Mouse (Mus musculus) bone marrow macrophage, adult 2 months (primary cell): ENCODE measurements around the gene Zfp110.
"Not testable (repeated sequence)": the region's sequence is repeated elsewhere in the genome, so short reads cannot be mapped to it uniquely, and the experiment has no call there.

Experiments
- CTCF ChIP-seq: IDR thresholded peaks from 2 replicates; pipeline ENCODE4 v1.5.1; 2012; ENCODE audit warnings: low read depth, mild to moderate bottlenecking, low read length, moderate library complexity
- POLR2A ChIP-seq: IDR thresholded peaks from 2 replicates; pipeline ENCODE4 v1.6.1; 2012; ENCODE audit warnings: mild to moderate bottlenecking, low read depth, low read length, borderline replicate concordance

DNA sequence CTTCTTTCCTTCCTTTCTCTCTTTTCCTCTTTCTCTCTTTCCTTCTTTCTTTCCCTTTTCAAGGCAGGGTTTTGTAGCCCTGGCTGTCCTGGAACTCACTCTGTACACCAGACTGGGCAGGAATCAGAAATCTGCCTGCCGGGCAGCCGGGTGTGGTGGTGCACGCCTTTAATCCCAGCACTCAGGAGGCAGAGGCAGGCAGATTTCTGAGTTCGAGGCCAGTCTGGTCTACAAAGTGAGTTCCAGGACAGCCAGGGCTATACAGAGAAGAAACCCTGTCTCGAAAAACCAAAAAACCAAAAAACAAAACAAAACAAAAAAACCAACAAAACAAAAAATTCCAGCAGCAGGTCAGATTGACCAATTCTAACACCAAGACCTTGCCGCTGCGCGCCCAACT is 45.9 kb downstream of the Zfp110 start:
- TF ChIP-seq POLR2A, CTCF: not testable (repeated sequence)
